Mouse (Mus musculus) myocyte (in vitro differentiated cells): ENCODE data around the gene Ankrd13b.

Experiments
- E2F4 ChIP-seq: IDR thresholded peaks from one replicate; pipeline ENCODE4 v1.6.1; 2011; ENCODE audit warnings: mild to moderate bottlenecking, control low read depth, moderate library complexity; ENCODE audit not compliant: insufficient read depth
- MAX ChIP-seq: IDR thresholded peaks from one replicate; pipeline ENCODE4 v1.6.1; 2011; ENCODE audit warnings: low read depth, mild to moderate bottlenecking, control low read depth
- POLR2A ChIP-seq: IDR thresholded peaks from one replicate; pipeline ENCODE4 v1.6.1; 2011; ENCODE audit warnings: low read depth, mild to moderate bottlenecking, control low read depth, moderate library complexity; ENCODE audit not compliant: insufficient read length
- POLR2AphosphoS2 ChIP-seq: IDR thresholded peaks from one replicate; pipeline ENCODE4 v1.6.1; 2011; ENCODE audit warnings: low read depth, control low read depth; ENCODE audit not compliant: insufficient read length
- TCF12 ChIP-seq: IDR thresholded peaks from one replicate; pipeline ENCODE4 v1.6.1; 2011; ENCODE audit warnings: mild to moderate bottlenecking, control low read depth; ENCODE audit not compliant: poor library complexity, insufficient read depth, severe bottlenecking
- TCF3 ChIP-seq: IDR thresholded peaks from one replicate; pipeline ENCODE4 v1.6.1; 2011; ENCODE audit warnings: low read depth, control low read depth; ENCODE audit not compliant: insufficient read length

GRCm38 (mm10) chr11:77514832-77515636, 25.6 kb upstream of the Ankrd13b start, which contains the start of gene Abhd15:
- TF ChIP-seq POLR2AphosphoS2 = peak; percentile 54
- peak; percentile 65 for TF ChIP-seq POLR2A
- TF ChIP-seq TCF12 = no peak
- TF ChIP-seq E2F4 = no peak
- no peak for TF ChIP-seq MAX
- no peak for TF ChIP-seq TCF3
